Mouse (Mus musculus): ENCODE measurements around the gene Cdca8.

DNA sequence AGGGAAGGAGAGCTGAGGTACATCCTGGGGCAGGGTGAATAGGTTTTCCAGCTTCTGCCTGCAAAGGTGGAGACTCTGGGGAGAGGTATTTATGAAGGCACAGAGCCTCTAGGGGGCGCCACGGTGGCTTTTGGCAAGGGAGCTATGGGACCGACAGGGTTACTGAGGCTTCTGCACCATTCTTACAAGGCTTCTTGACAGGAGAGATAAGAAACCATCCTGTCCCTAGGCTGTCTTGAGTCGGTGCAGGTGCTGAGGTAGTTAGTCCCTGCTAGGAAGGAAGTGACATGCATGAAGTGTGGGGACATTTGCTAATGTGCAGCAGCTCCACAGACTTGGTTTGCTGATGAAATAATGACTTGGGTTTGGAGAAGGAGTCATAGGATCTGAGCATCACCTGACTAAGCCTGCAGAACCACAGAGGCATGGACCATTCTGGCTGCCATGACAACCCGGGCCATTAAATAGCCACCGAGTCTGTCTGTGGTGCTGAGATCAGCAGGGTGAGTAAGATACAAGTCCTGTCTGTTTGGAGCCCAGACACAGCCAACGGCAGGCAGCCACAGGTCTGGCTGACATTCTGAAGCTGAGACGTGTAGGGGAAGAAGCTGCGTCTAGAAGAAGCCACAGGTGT is 44.9 kb upstream of the Cdca8 start:
- peak; percentile 75 for TF ChIP-seq CTCF (IDR thresholded peaks at IDR 0.05; ENCODE audit: low read depth, low read length)
- TF ChIP-seq POLR2A (IDR thresholded peaks at IDR 0.05; ENCODE audit: borderline replicate concordance, low read depth, low read length): no peak

All from bone marrow macrophage, adult 2 months (primary cell).